Mouse (Mus musculus) ES-Bruce4 (cell line): ENCODE data around the gene Gm13697.
"Not testable (repeated sequence)": the region's sequence is repeated elsewhere in the genome, so short reads cannot be mapped to it uniquely, and the experiment has no call there.

ENCODE experiments used
- CTCF ChIP-seq: IDR thresholded peaks from one replicate; pipeline ENCODE4 v1.8.1; 2011; ENCODE audit warnings: low read depth, low read length
- EP300 ChIP-seq: IDR thresholded peaks from 2 replicates; pipeline ENCODE4 v1.6.1; 2011; ENCODE audit warnings: low read depth, low read length; ENCODE audit not compliant: insufficient read depth
- POLR2A ChIP-seq: IDR thresholded peaks from one replicate; pipeline ENCODE4 v1.8.1; 2011; ENCODE audit warnings: low read length; ENCODE audit not compliant: insufficient read depth

DNA sequence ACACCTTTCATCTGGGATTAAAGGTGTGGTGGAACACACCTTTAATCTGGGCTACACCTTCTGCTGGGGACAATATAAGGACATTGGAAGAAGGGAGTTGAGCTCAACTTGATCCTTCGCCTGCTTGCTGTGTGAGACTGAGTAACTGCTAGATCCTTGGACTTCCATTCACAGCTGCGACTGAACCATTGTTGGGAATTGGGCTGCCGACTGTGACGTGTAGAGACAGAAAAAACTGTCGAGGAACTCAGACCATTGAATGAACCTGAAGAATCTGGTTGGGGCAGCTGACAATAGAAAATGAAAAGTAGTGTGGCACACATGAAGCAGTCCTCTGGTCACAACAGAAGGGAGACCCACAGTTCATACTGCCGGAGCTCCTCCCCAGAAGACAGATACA is 5.7 kb downstream of the Gm13697 start, which contains the start of gene Gm13691:
- TF ChIP-seq CTCF, POLR2A, EP300: not testable (repeated sequence)
